Mouse (Mus musculus) liver, embryonic 14.5 days (tissue): ENCODE data around the gene Armc8. TPM values are rescaled to one million over a fixed set of nuclear protein-coding genes. Genes with fewer than 3 reads are reported as not detected.

Experiments
- ATAC-seq: fragments of 200-750 bp; cut with Nextera tagmentation; 2 replicates; pipeline ENCODE4 v1.8.0; 2017; ENCODE audit warnings: moderate number of reproducible peaks, mild to moderate bottlenecking, moderate library complexity; ENCODE audit not compliant: insufficient read depth
- DNase-seq, 3 experiments: peaks; one replicate each; pipeline ENCODE4 v3.0.0-alpha.2; 2012 to 2013; ENCODE audit warnings: low read depth in 3 of 3, low spot score in 3 of 3
- H3K27ac ChIP-seq: fragments of 300-500 bp; sonication (generic); 2 replicates; pipeline ENCODE4 v1.5.1; 2014; ENCODE audit warnings: moderate library complexity, mild to moderate bottlenecking, control low read depth, inconsistent platforms
- H3K27me3 ChIP-seq: fragments of 300-500 bp; sonication (generic); 2 replicates; pipeline ENCODE4 v1.6.1; 2014; ENCODE audit warnings: mild to moderate bottlenecking, low read length, moderate library complexity; ENCODE audit not compliant: control insufficient read depth, insufficient read depth
- H3K36me3 ChIP-seq: fragments of 300-500 bp; sonication (generic); replicated peaks from 2 replicates; pipeline ENCODE4 v1.6.1; 2014; ENCODE audit warnings: low read depth; ENCODE audit not compliant: control insufficient read depth, insufficient read depth
- H3K4me1 ChIP-seq, 2 experiments: fragments of 200-500 bp in 1 of 2; fragments of 300-500 bp in 1 of 2; sonication (generic) in 1 of 2; replicated peaks; 2 replicates each; pipeline ENCODE4 v1.6.1; 2012 to 2014; ENCODE audit warnings: antibody characterized with exemption in 1 of 2, inconsistent platforms in 1 of 2, low read length in 1 of 2; ENCODE audit not compliant: control insufficient read depth in 2 of 2, insufficient read depth in 2 of 2
- H3K4me2 ChIP-seq: fragments of 300-500 bp; sonication (generic); 2 replicates; pipeline ENCODE4 v1.6.1; 2014; ENCODE audit warnings: low read depth, mild to moderate bottlenecking, control low read depth, moderate library complexity
- H3K4me3 ChIP-seq, 2 experiments: fragments of 200-500 bp in 1 of 2; fragments of 300-500 bp in 1 of 2; sonication (generic) in 1 of 2; 2 replicates each; pipeline ENCODE4 v1.5.1; 2012 to 2014; ENCODE audit warnings: low read depth in 2 of 2, low read length in 2 of 2, mild to moderate bottlenecking in 2 of 2, control low read depth in 1 of 2, inconsistent platforms in 1 of 2, moderate library complexity in 1 of 2; ENCODE audit not compliant: insufficient read depth in 1 of 2
- H3K9ac ChIP-seq: fragments of 300-500 bp; sonication (generic); replicated peaks from 2 replicates; pipeline ENCODE4 v1.6.1; 2014; ENCODE audit warnings: mild to moderate bottlenecking, control low read depth, moderate library complexity
- H3K9me3 ChIP-seq: fragments of 300-500 bp; sonication (generic); 2 replicates; pipeline ENCODE4 v1.6.1; 2016; ENCODE audit warnings: low read length, mixed read lengths; ENCODE audit not compliant: control insufficient read depth
- CTCF ChIP-seq: IDR thresholded peaks from 2 replicates; pipeline ENCODE4 v1.5.1; 2016; ENCODE audit warnings: antibody characterized with exemption, low read depth, control low read depth
- EP300 ChIP-seq: IDR thresholded peaks from 2 replicates; pipeline ENCODE4 v1.6.1; 2016; ENCODE audit warnings: antibody characterized with exemption, low read depth
- WGBS: fragments of 180-500 bp; shearing (Covaris S2); extraction: QIAGEN DNeasy Blood & Tissue Kit; methylation state at CpG from one replicate; pipeline ENCODE4 v1.1.7; 2014; ENCODE audit not compliant: insufficient replicate concordance; 5-methylcytosine and 5-hydroxymethylcytosine counted together
- polyA plus RNA-seq, 2 experiments: library from polyadenylated mRNA; depleted of rRNA in 1 of 2; stranded (reverse) in 1 of 2; unstranded in 1 of 2; fragments of >200 nt; fragmentation: Nextera tagmentation in 1 of 2; extraction: Ambion mirVana in 1 of 2; gene quantifications; 2 replicates each; pipeline versions ENCODE4 v1.2.1 to v1.2.3; 2012 to 2014

Armc8 gene
- polyA plus RNA-seq, 2 experiments = 6.8 to 7.6 TPM

DNA sequence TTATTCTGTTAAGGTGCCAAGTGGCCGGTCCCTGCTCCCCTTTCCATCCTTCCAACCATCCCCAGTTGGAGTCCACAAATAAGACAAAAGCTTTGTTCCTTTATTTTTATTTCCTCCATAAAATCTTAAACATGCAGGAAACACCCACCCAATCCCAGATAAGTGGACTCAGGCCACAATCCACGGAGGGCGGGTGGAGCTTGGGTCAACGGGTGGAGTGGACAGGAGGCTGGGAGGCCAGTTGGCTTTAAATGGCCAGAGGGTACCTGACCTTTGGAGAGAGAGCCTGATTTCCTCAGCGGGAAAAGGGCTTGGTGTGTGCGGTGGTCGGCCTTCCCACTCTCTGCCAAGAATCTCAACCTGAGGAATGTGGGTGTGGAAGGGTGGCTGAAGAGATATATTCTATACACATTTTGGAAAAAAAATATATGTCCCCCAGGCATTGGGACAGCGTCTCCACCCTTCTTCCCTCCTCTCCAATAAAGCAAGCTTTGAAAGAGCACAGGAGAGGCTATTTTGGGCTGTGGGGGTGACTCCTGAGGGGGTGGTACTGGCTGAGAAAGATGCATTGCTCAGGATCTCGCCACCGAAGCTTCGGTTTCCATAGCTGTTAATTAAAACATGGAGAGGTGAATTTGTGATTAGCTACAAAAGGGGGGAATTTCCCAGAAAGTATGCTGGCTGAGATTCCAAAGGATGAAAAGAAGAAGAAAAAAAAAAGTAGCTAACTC is 139.9 kb downstream of the Armc8 start:
- WGBS = 66% methylated on average over 11 of the region's 11 CpGs

More for the DNA sequence above, 139.9 kb downstream of the Armc8 start:
- ATAC-seq (no peak), DNase-seq (no peak)
- no peak overlapping the region for H3K9ac ChIP-seq
- H3K27ac ChIP-seq = no peak overlapping the region
- H3K36me3 ChIP-seq = no peaks in the 10 kb centered on the region
- H3K27me3 ChIP-seq = no peaks in the 10 kb centered on the region
- H3K9me3 ChIP-seq = no peaks in the 10 kb centered on the region
- no peak overlapping the region for H3K4me2 ChIP-seq
- H3K4me1 ChIP-seq = peaks cover 0 to 14% of the 10 kb centered on the region in 2 experiments; a peak in 1 of 4 replicates
- no peak overlapping the region for H3K4me3 ChIP-seq
- no peak for TF ChIP-seq CTCF
- no peak for TF ChIP-seq EP300

Other genes starting within 250 kb of the Armc8 start
- 0.01 TPM in 2 replicates for gene Esyt3, start 210.3 kb downstream of the Armc8 start, polyA plus RNA-seq (2012; rRNA removed)
- not detected in 2 replicates for gene Esyt3, start 210.3 kb downstream of the Armc8 start, polyA plus RNA-seq (2014; fragmentation: Nextera tagmentation; extraction: Ambion mirVana)
- 2.0 and 2.7 TPM in 2 replicates for gene Mras, start 131.5 kb downstream of the Armc8 start, polyA plus RNA-seq (2012; rRNA removed)
- gene Mras, start 131.5 kb downstream of the Armc8 start, polyA plus RNA-seq (2014; fragmentation: Nextera tagmentation; extraction: Ambion mirVana) = 3.5 TPM in 2 replicates
- gene Nme9, start 117.4 kb downstream of the Armc8 start, polyA plus RNA-seq (2012; rRNA removed) = 0.03 and 0.11 TPM in 2 replicates
- not detected in 2 replicates for gene Nme9, start 117.4 kb downstream of the Armc8 start, polyA plus RNA-seq (2014; fragmentation: Nextera tagmentation; extraction: Ambion mirVana)
- gene Dbr1, start 6.9 kb upstream of the Armc8 start, polyA plus RNA-seq (2012; rRNA removed) = 6.4 and 10.4 TPM in 2 replicates
- gene Dbr1, start 6.9 kb upstream of the Armc8 start, polyA plus RNA-seq (2014; fragmentation: Nextera tagmentation; extraction: Ambion mirVana) = 12.4 and 13.3 TPM in 2 replicates
- not detected in 2 replicates for gene A4gnt, start 43.6 kb upstream of the Armc8 start, polyA plus RNA-seq (2012; rRNA removed)
- not detected in 2 replicates for gene A4gnt, start 43.6 kb upstream of the Armc8 start, polyA plus RNA-seq (2014; fragmentation: Nextera tagmentation; extraction: Ambion mirVana)
- 0.39 and 0.47 TPM in 2 replicates for gene Dzip1l, start 60.6 kb upstream of the Armc8 start, polyA plus RNA-seq (2012; rRNA removed)
- 0.38 and 0.59 TPM in 2 replicates for gene Dzip1l, start 60.6 kb upstream of the Armc8 start, polyA plus RNA-seq (2014; fragmentation: Nextera tagmentation; extraction: Ambion mirVana)
- gene Cldn18, start 148.4 kb upstream of the Armc8 start, polyA plus RNA-seq (2012; rRNA removed) = not detected in 2 replicates
- 0.06 TPM in 1 of 2 replicates, not detected in the other for gene Cldn18, start 148.4 kb upstream of the Armc8 start, polyA plus RNA-seq (2014; fragmentation: Nextera tagmentation; extraction: Ambion mirVana)